Mouse (Mus musculus): Measurements from ENCODE around the gene Ddi2. TPM values are rescaled to one million over a fixed set of nuclear protein-coding genes. Genes with fewer than 3 reads are reported as not detected.

Gene Ddi2
- polyA plus RNA-seq (2012; rRNA removed), result 14.8 and 16.4 TPM in 2 replicates

GRCm38 (mm10) chr4:141722731-141723672, at the start of gene Ddi2:
Gene Ddi2 (minus strand): TSS chr4:141723419.

GRCm38 (mm10) chr4:141746578-141747346, 23.5 kb upstream of the Ddi2 start, which contains the start of gene Agmat:
Gene Agmat (plus strand): TSS chr4:141746672.

GRCm38 (mm10) chr4:141685499-141685898, 37.7 kb downstream of the Ddi2 start, which contains the start of gene Rsc1a1:
Gene Rsc1a1 (minus strand): TSS chr4:141685599.

GRCm38 (mm10) chr4:141664799-141665198, 58.4 kb downstream of the Ddi2 start, which contains the start of gene Plekhm2:
Gene Plekhm2 (minus strand): TSS chr4:141664899.

Other genes with a start within 250 kb of the Ddi2 start
- gene Spen, start 184.8 kb downstream of the Ddi2 start, polyA plus RNA-seq (2012; rRNA removed), result 17.6 and 19.3 TPM in 2 replicates
- 37.4 and 53.4 TPM in 2 replicates for gene Fblim1, start 117.3 kb downstream of the Ddi2 start, polyA plus RNA-seq (2012; rRNA removed)
- gene Tmem82, start 104.8 kb downstream of the Ddi2 start, polyA plus RNA-seq (2012; rRNA removed), result 0.27 and 0.28 TPM in 2 replicates
- gene Slc25a34, start 99.6 kb downstream of the Ddi2 start, polyA plus RNA-seq (2012; rRNA removed), result 0.34 and 0.36 TPM in 2 replicates
- 43.2 and 46.7 TPM in 2 replicates for gene Plekhm2, start 58.5 kb downstream of the Ddi2 start, polyA plus RNA-seq (2012; rRNA removed)
- 3.3 and 5.3 TPM in 2 replicates for gene Rsc1a1, start 37.8 kb downstream of the Ddi2 start, polyA plus RNA-seq (2012; rRNA removed)
- gene Agmat, start 23.3 kb upstream of the Ddi2 start, polyA plus RNA-seq (2012; rRNA removed), result 0.08 TPM in 1 of 2 replicates, not detected in the other
- gene Dnajc16, start 67.5 kb upstream of the Ddi2 start, polyA plus RNA-seq (2012; rRNA removed), result 16.0 and 16.2 TPM in 2 replicates
- 23.8 and 24.5 TPM in 2 replicates for gene Casp9, start 70.2 kb upstream of the Ddi2 start, polyA plus RNA-seq (2012; rRNA removed)
- gene Cela2a, start 102.7 kb upstream of the Ddi2 start, polyA plus RNA-seq (2012; rRNA removed), result 0.06 TPM in 1 of 2 replicates, not detected in the other
- 0.07 and 0.15 TPM in 2 replicates for gene Ctrc, start 122.9 kb upstream of the Ddi2 start, polyA plus RNA-seq (2012; rRNA removed)
- 57.7 and 60.8 TPM in 2 replicates for gene Efhd2, start 151.5 kb upstream of the Ddi2 start, polyA plus RNA-seq (2012; rRNA removed)